Mouse (Mus musculus): ENCODE data around the gene Ckap2.

DNA sequence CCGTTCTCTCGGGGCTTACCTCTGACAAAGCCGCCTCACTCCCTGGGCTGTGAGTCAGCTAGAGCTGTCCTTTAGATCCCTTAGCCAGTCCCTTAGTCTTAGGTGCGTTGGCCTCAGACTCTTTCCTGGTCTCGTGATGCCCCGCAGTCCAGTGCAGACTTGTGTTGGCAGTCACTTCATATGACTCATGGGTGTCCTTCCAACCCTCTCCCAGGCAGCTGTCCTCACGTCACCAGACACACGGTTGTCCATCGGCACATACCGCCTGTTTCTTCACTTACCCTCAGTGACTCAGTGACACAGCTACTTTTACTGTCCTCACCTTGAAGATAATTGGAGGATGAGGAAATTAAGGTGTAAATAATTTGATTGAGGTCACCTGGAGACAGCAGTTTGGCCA lies 29.2 kb upstream of the Ckap2 start:
- TF ChIP-seq POLR2AphosphoS5 (IDR thresholded peaks at IDR 0.05; ENCODE audit: insufficient replicate concordance, low read depth, low read length) (no peak), CTCF (IDR thresholded peaks at IDR 0.05; ENCODE audit: low read depth, low read length) (no peak), TAL1 (conservative IDR thresholded peaks at IDR 0.05; ENCODE audit: low read depth, low read length) (no peak)
